Mouse (Mus musculus): ENCODE measurements at regions not wholly inside any gene's neighbourhood (a gene's known extent, or its start where the extent isn't known, plus 50 kb on each side); places are given as distances from the start of the nearest gene placed in this dataset.

GRCm38 (mm10) chr6:14046560-14046959 is 175.2 kb upstream of the 2610001J05Rik start:
- no peak for DNase-seq (ENCODE audit: low read depth, low spot score)

DNA sequence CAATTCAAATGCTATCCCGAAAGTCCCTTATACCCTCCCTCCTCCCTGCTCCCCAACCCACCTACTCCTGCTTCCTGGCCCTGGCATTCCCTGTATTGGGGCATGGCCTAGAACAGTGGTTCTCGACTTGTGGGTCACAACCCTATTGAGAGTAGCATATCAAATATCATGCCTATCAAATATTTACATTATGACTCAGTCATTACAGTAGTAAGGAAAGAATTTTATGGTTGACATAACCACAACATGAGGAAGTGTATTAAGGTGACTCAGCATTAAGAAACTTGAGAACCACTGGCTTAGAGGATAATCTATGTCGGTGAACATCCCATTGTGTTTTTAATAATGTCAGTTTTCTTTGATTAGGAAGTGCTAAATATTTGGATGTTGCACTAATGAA is 173.3 kb upstream of the 2610001J05Rik start:
- DNase-seq (ENCODE audit: low read depth, low spot score) = no peak

- no peak for DNase-seq (ENCODE audit: low read depth, low spot score)
Observed at GRCm38 (mm10) chr6:14025898-14026297, 154.6 kb upstream of the 2610001J05Rik start.

GRCm38 (mm10) chr6:14018928-14019327 is 147.6 kb upstream of the 2610001J05Rik start:
- no peak for DNase-seq (ENCODE audit: low read depth, low spot score)

- DNase-seq (ENCODE audit: low read depth, low spot score) = no peak
Observed at GRCm38 (mm10) chr6:13982606-13983389, 111.5 kb upstream of the 2610001J05Rik start.

- no peak for DNase-seq (ENCODE audit: low read depth, low spot score)
Observed at GRCm38 (mm10) chr6:13974710-13975506, 103.6 kb upstream of the 2610001J05Rik start.

GRCm38 (mm10) chr6:13964471-13964870 is 93.2 kb upstream of the 2610001J05Rik start:
- no peak for DNase-seq (ENCODE audit: low read depth, low spot score)

DNA sequence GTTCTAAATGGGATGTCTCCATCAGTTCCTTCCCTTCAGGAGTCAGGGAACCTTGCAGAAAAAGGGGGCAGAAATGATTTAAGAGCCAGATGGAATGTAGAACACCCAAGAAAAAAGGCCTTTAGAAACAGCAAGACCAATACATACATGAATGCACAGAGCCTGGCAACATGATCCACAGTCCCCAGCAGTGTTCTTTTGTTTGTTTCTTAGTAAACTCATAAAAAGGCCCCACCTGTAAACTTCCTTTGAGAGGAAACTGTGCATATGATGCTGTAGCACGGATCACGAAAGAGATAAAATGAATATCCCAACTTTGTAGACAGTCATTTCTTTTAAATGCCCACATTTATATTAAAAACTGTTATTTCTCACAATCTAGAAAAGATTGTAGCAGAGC is 92.7 kb upstream of the 2610001J05Rik start:
- no peak for DNase-seq (ENCODE audit: low read depth, low spot score)

- no peak for DNase-seq (ENCODE audit: low read depth, low spot score)
Observed at GRCm38 (mm10) chr6:13949640-13950039, 78.3 kb upstream of the 2610001J05Rik start.

GRCm38 (mm10) chr6:13920809-13921760 is 49.8 kb upstream of the 2610001J05Rik start:
- DNase-seq (ENCODE audit: low read depth, low spot score) = no peak

All from retina, adult 2 months (tissue).